Mouse (Mus musculus): ENCODE data around the gene Anxa4. TPM values are rescaled to one million over a fixed set of nuclear protein-coding genes. Genes with fewer than 3 reads are reported as not detected.

Anxa4 gene
- polyA plus RNA-seq, 1 experiment = 8.1 TPM

DNA sequence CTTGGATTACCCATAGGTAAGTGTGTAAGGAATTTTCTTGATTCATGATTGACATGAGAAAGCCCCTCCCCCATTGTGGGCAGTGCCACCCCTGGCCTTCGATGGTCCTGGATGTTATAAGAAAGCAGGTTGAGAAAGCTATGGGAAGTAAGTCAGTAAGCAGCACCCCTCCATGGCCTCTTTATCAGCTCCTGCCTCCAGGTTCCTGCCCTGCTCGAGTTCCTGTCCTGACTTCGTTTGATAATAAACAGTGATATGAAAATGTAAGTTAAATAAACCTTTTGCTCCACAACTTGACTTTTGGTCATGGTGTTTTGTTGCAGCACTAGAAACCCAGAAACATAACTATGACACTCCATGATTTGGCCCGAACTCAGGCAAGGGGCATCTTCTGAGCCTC is 43.6 kb downstream of the Anxa4 start:
- no peaks in the 10 kb centered on the region for H3K27me3 ChIP-seq (ENCODE audit: control insufficient read depth, insufficient read depth, low read length)
- no peak for DNase-seq
- no peak for TF ChIP-seq CTCF (IDR thresholded peaks at IDR 0.05; ENCODE audit: borderline replicate concordance, insufficient read depth, low read depth, low read length)
- TF ChIP-seq POLR2A (IDR thresholded peaks at IDR 0.05; ENCODE audit: borderline replicate concordance, insufficient read depth, low read length) = no peak
- WGBS = 79% methylated on average over 4 of the region's 4 CpGs
- no peaks in the 10 kb centered on the region for H3K4me1 ChIP-seq (ENCODE audit: control insufficient read depth, insufficient read depth, low read length)
- H3K27ac ChIP-seq (ENCODE audit: insufficient read depth, low read length) = no peak overlapping the region
- no peak overlapping the region for H3K4me3 ChIP-seq (replicated peaks; ENCODE audit: insufficient read depth, low read depth, low read length)

DNA sequence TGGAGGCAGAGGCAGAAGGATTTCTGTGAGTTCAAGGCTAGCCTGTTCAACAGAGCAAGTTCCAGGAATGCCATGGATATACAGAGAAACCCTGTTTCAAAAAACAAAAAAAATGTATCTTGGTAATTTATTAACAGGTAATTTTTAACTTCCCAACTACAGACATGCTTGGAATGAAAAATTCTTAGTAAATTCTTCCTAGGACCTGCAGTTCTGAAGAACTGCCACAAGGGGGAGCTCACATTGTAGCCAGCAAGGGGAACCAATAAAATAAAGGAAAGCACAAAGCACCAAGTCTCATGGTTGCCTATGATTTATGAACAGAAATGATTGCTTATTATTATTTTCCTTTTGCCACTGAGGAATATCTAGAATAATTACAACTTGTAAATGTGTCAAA is 46.2 kb downstream of the Anxa4 start:
- H3K4me1 ChIP-seq (ENCODE audit: control insufficient read depth, insufficient read depth, low read length) = no peaks in the 10 kb centered on the region
- H3K4me3 ChIP-seq (replicated peaks; ENCODE audit: insufficient read depth, low read depth, low read length) = no peak overlapping the region
- TF ChIP-seq CTCF (IDR thresholded peaks at IDR 0.05; ENCODE audit: borderline replicate concordance, insufficient read depth, low read depth, low read length) (peak; percentile 51; the same call in 1 of the 2 replicates), POLR2A (IDR thresholded peaks at IDR 0.05; ENCODE audit: borderline replicate concordance, insufficient read depth, low read length) (no peak)
- H3K27ac ChIP-seq (ENCODE audit: insufficient read depth, low read length) = no peak overlapping the region
- DNase-seq = peak; percentile 48
- H3K27me3 ChIP-seq (ENCODE audit: control insufficient read depth, insufficient read depth, low read length) = no peaks in the 10 kb centered on the region

DNA sequence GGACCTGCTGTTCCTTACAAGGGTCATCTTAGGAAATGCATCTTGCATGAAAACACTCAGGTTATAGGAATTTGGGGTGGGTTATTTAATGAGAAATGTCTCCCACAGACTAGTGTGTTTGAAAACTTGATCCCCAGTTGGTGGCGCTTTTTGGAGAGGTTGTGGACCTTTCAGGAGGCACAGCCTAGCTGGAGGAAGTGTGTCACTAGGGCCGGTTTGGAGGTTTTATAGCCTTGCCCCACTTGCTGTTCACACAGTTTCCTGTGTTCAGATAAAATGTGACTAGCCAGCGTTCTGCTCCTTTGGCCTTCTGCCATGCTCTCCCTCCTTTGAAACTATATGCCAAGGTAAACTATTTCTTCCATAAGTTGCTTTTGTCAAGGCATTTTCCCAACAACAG is 52.7 kb downstream of the Anxa4 start:
- Histone ChIP-seq H3K27ac (ENCODE audit: insufficient read depth, low read length) (no peak overlapping the region), H3K4me3 (replicated peaks; ENCODE audit: insufficient read depth, low read depth, low read length) (no peak overlapping the region), H3K27me3 (ENCODE audit: control insufficient read depth, insufficient read depth, low read length) (no peaks in the 10 kb centered on the region), H3K4me1 (ENCODE audit: control insufficient read depth, insufficient read depth, low read length) (no peaks in the 10 kb centered on the region; the same call in 1 of the 2 replicates)
- no peak for TF ChIP-seq CTCF (IDR thresholded peaks at IDR 0.05; ENCODE audit: borderline replicate concordance, insufficient read depth, low read depth, low read length)
- no peak for TF ChIP-seq POLR2A (IDR thresholded peaks at IDR 0.05; ENCODE audit: borderline replicate concordance, insufficient read depth, low read length)
- no peak for DNase-seq
- WGBS = 22% methylated on average over 3 of the region's 3 CpGs

DNA sequence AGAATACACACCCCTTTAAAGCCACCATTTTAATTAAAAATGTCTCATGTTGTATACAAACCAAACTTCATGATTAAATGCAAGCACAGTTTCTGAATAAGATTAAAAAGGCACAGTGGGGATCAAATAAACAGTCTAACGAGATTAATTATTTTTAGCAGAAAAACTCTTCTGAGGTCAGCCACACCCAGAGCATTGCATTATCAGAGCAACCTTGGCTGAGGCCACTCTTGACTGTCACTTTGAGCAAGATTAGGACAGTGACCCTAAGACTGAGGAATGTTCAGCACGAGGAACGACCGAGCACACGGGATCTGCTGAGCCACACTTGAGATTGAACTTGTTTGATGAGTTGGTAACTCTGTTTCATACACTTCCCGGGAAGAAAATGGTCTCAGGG is 56.6 kb downstream of the Anxa4 start:
- DNase-seq = no peak
- H3K4me1 ChIP-seq (ENCODE audit: control insufficient read depth, insufficient read depth, low read length) = no peaks in the 10 kb centered on the region; the same call in 1 of the 2 replicates
- no peaks in the 10 kb centered on the region for H3K27me3 ChIP-seq (ENCODE audit: control insufficient read depth, insufficient read depth, low read length)
- no peak overlapping the region for H3K4me3 ChIP-seq (replicated peaks; ENCODE audit: insufficient read depth, low read depth, low read length)
- no peak overlapping the region for H3K27ac ChIP-seq (ENCODE audit: insufficient read depth, low read length)
- TF ChIP-seq CTCF (IDR thresholded peaks at IDR 0.05; ENCODE audit: borderline replicate concordance, insufficient read depth, low read depth, low read length) (no peak), POLR2A (IDR thresholded peaks at IDR 0.05; ENCODE audit: borderline replicate concordance, insufficient read depth, low read length) (no peak)
- 79% methylated on average over 6 of the region's 6 CpGs for WGBS

DNA sequence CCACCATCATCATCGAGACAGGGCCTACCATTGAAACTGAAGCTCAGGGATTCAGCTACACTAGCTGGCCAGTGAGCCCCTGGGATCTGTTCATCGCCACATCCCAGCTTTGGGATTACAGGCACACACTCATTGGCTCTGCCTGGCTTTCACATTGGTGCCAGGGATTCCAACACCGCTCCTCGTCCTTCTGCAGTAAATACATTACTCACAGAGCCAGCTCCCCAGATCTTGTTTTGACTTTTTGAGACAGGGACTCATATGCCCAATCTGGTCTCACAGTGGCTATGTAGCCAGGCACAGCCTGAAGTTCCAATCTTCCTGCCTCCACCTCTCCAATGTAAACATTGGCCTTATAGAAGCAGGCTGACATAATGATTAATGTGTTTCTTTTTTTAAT is 57.1 kb downstream of the Anxa4 start:
- H3K27ac ChIP-seq (ENCODE audit: insufficient read depth, low read length) = no peak overlapping the region
- no peak for TF ChIP-seq POLR2A (IDR thresholded peaks at IDR 0.05; ENCODE audit: borderline replicate concordance, insufficient read depth, low read length)
- no peak for TF ChIP-seq CTCF (IDR thresholded peaks at IDR 0.05; ENCODE audit: borderline replicate concordance, insufficient read depth, low read depth, low read length)
- no peaks in the 10 kb centered on the region for H3K27me3 ChIP-seq (ENCODE audit: control insufficient read depth, insufficient read depth, low read length)
- DNase-seq = no peak
- 64% methylated on average over 4 of the region's 4 CpGs for WGBS
- no peaks in the 10 kb centered on the region for H3K4me1 ChIP-seq (ENCODE audit: control insufficient read depth, insufficient read depth, low read length)
- no peak overlapping the region for H3K4me3 ChIP-seq (replicated peaks; ENCODE audit: insufficient read depth, low read depth, low read length)

DNA sequence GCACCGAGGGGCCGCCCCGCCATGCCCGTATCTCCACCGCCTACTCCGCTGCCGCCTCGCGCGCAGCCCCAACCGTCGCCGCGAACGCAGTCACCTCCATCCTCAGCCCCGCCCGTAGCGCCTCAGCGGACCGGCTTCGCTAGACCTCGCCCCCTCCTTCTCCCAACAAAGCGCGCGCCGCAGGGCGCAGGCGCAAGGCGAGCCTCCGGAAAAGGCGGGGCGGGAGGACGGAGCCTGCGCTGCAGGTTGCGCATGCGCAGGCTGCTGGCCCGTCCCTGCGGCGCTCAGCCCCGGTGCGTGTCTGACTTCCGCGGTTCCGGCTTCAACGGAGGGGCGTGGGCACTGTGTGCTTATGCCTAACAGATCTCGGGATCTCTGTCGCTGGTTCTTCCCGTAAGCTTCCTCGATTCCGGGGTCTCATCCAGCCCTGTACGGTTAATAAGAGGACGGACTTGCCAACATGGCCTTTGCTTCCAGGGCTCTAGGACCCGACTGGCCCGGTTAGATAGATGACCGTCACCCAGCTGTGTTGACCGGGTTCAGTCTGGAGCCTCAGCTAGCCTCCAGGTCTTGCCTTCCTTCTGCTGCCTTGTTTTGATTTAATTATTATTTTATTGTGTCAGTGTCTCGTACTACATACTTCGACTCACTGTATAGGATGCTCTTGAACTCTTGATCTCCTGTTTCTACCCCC is 60.1 kb downstream of the Anxa4 start, which contains the start of gene Gmcl1:
Gene Gmcl1 (minus strand): TSS at position 201 of the 694 bp plus-strand sequence.
- under 1% methylated on average over 58 of the region's 59 CpGs for WGBS
- Histone ChIP-seq H3K4me3 (replicated peaks; ENCODE audit: insufficient read depth, low read depth, low read length) (peak within 1 kb of the TSS; percentile 99), H3K27ac (ENCODE audit: insufficient read depth, low read length) (peak within 1 kb of the TSS; percentile 88), H3K27me3 (ENCODE audit: control insufficient read depth, insufficient read depth, low read length) (no peaks in the 10 kb centered on the region), H3K4me1 (ENCODE audit: control insufficient read depth, insufficient read depth, low read length) (no peaks in the 10 kb centered on the region)
- TF ChIP-seq POLR2A (IDR thresholded peaks at IDR 0.05; ENCODE audit: borderline replicate concordance, insufficient read depth, low read length) (peak; percentile 97; the same call in 1 of the 2 replicates), CTCF (IDR thresholded peaks at IDR 0.05; ENCODE audit: borderline replicate concordance, insufficient read depth, low read depth, low read length) (no peak)
- DNase-seq = peak; percentile 92 to 95

DNA sequence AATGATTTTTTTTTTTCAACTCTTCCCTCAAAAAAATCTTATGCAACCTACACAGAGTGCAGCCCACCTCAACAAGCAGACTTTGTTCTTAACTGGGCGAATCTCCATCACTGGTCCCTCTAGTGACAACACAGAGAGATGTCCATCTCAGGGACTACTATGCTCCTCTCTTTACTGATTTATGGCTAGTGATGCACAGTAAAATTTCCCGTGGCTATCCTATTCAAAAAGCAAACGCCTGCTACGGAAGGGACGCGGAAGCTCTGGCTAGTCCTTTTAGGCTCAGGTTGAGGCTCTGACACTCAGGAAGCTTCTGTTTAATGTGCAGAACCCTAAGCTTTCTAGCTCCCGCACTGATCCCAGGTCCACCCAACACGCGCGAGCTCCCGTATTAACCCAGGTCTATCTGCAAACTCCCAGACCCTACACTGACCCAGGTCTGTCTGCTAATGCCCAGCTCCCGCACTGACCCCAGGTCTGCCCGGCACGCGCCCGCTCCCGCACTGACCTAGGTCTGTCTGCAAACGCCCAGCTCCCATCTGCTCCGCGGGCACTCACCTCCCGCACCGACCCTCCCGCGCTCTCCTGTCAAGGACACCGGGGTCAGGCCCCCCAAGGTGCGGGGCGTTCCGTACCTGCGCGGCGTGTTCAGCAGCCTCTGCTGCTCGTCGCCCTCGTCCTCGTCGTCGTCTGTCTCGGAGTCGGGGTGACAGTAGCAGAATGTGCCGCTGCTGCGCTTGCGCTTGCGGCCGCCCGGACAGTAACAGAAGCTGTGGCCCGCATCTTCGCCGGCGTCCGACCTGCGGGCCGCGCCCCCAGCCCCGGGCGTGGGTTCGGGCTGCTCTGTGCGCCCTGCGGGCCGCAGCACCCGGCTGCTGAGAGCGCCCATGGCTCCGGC is 60.9 kb downstream of the Anxa4 start:
- Histone ChIP-seq H3K27me3 (ENCODE audit: control insufficient read depth, insufficient read depth, low read length) (no peaks in the 10 kb centered on the region), H3K27ac (ENCODE audit: insufficient read depth, low read length) (peak overlapping the region; percentile 88), H3K4me3 (replicated peaks; ENCODE audit: insufficient read depth, low read depth, low read length) (peak overlapping the region; percentile 99), H3K4me1 (ENCODE audit: control insufficient read depth, insufficient read depth, low read length) (no peaks in the 10 kb centered on the region)
- TF ChIP-seq POLR2A (IDR thresholded peaks at IDR 0.05; ENCODE audit: borderline replicate concordance, insufficient read depth, low read length) = no peak
- no peak for TF ChIP-seq CTCF (IDR thresholded peaks at IDR 0.05; ENCODE audit: borderline replicate concordance, insufficient read depth, low read depth, low read length)
- DNase-seq = peak; percentile 70 to 77
- under 1% methylated on average over 62 of the region's 62 CpGs for WGBS

Measured in cerebellum, adult 2 months (tissue).